Mouse (Mus musculus) bone marrow macrophage, adult 2 months (primary cell): ENCODE measurements around the gene Mycl.

Experiments
- CTCF ChIP-seq: IDR thresholded peaks from 2 replicates; pipeline ENCODE4 v1.5.1; 2012; ENCODE audit warnings: low read depth, mild to moderate bottlenecking, low read length, moderate library complexity
- POLR2A ChIP-seq: IDR thresholded peaks from 2 replicates; pipeline ENCODE4 v1.6.1; 2012; ENCODE audit warnings: mild to moderate bottlenecking, low read depth, low read length, borderline replicate concordance

GRCm38 (mm10) chr4:122971646-122972045, 23.8 kb upstream of the Mycl start:
- TF ChIP-seq POLR2A (no peak), CTCF (no peak)
